Mouse (Mus musculus) small intestine, adult 2 months (tissue): ENCODE data around the gene Ap3b1.

Source experiments
- CTCF ChIP-seq: fragments of 200-500 bp; IDR thresholded peaks from 2 replicates; pipeline ENCODE4 v1.5.1; 2012; ENCODE audit warnings: low read depth, mild to moderate bottlenecking, control low read depth, inconsistent platforms, low read length, moderate library complexity, mixed read lengths; ENCODE audit not compliant: insufficient replicate concordance, insufficient read length; ENCODE audit errors: extremely low read depth
- POLR2A ChIP-seq: fragments of 200-500 bp; IDR thresholded peaks from 2 replicates; pipeline ENCODE4 v1.6.1; 2012; ENCODE audit warnings: low read depth, mild to moderate bottlenecking, control low read depth, inconsistent platforms, low read length, moderate library complexity

DNA sequence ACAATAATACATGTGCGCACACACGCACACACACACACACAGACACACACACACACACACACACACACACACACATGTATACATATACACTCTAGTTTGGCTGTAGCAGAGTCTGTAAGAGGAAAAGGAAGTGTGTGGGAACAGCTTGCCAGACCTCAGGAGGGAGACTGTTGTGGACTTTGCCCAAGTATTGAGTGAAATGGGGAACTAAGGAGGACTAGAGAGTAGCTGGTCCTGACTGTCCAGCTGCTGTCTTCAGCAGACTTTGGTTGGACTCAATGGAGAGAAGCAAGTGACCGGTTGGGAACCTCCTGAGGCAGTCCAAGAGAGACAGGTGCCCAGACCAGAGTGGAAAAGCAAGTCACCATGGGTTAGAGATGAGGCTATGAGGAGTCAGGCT is 117.4 kb downstream of the Ap3b1 start:
- TF ChIP-seq CTCF (no peak), POLR2A (no peak)
